Mouse (Mus musculus) forebrain, embryonic 16.5 days (tissue): Measurements from ENCODE around the gene Gpr68. TPM values are rescaled to one million over a fixed set of nuclear protein-coding genes. Genes with fewer than 3 reads are reported as not detected.
A peak's percentile ranks its signal among the peaks of the same experiment; 100 is the strongest.

Source experiments
- ATAC-seq: fragments of 200-750 bp; cut with Nextera tagmentation; 2 replicates; pipeline ENCODE4 v1.8.0; 2017; ENCODE audit warnings: mild to moderate bottlenecking, moderate library complexity
- H3K27ac ChIP-seq: fragments of 300-500 bp; sonication (generic); 2 replicates; pipeline ENCODE4 v1.5.1; 2014; ENCODE audit warnings: low read length, control low read depth
- H3K27me3 ChIP-seq: fragments of 300-500 bp; sonication (generic); replicated peaks from 2 replicates; pipeline ENCODE4 v1.6.1; 2014; ENCODE audit warnings: low read length; ENCODE audit not compliant: control insufficient read depth, insufficient read depth
- H3K36me3 ChIP-seq: fragments of 300-500 bp; sonication (generic); 2 replicates; pipeline ENCODE4 v1.6.1; 2014; ENCODE audit not compliant: control insufficient read depth, insufficient read depth
- H3K4me1 ChIP-seq: fragments of 300-500 bp; sonication (generic); replicated peaks from 2 replicates; pipeline ENCODE4 v1.6.1; 2014; ENCODE audit warnings: low read length; ENCODE audit not compliant: control insufficient read depth, insufficient read depth
- H3K4me2 ChIP-seq: fragments of 300-500 bp; sonication (generic); 2 replicates; pipeline ENCODE4 v1.6.1; 2014; ENCODE audit warnings: mild to moderate bottlenecking, low read length, control low read depth
- H3K4me3 ChIP-seq: fragments of 300-500 bp; sonication (generic); replicated peaks from 2 replicates; pipeline ENCODE4 v1.5.1; 2014; ENCODE audit warnings: mild to moderate bottlenecking, low read length, control low read depth
- H3K9ac ChIP-seq: fragments of 300-500 bp; sonication (generic); replicated peaks from 2 replicates; pipeline ENCODE4 v1.6.1; 2014; ENCODE audit warnings: low read depth, low read length, control low read depth
- H3K9me3 ChIP-seq: fragments of 300-500 bp; sonication (generic); 2 replicates; pipeline ENCODE4 v1.6.1; 2016; ENCODE audit warnings: low read length; ENCODE audit not compliant: control insufficient read depth
- WGBS: fragments of 180-500 bp; shearing (Covaris S2); extraction: QIAGEN DNeasy Blood & Tissue Kit; methylation state at CpG from one replicate; pipeline ENCODE4 v1.1.7; 2014; 5-methylcytosine and 5-hydroxymethylcytosine counted together
- polyA plus RNA-seq: library from polyadenylated mRNA; unstranded; fragments of >200 nt; fragmentation: Nextera tagmentation; extraction: Ambion mirVana; gene quantifications from 2 replicates; pipeline ENCODE4 v1.2.1, GENCODE M21; 2015

The Gpr68 gene
- polyA plus RNA-seq, 1 experiment from 2014 or later: 1.7 TPM

GRCm38 (mm10) chr12:100846566-100846965 is 61.4 kb downstream of the Gpr68 start:
- no peak overlapping the region for H3K9ac ChIP-seq
- H3K4me1 ChIP-seq: no peaks in the 10 kb centered on the region
- H3K4me3 ChIP-seq: no peak overlapping the region
- WGBS: 63% methylated on average over 1 of the region's 1 CpGs
- no peaks in the 10 kb centered on the region for H3K9me3 ChIP-seq
- no peak overlapping the region for H3K4me2 ChIP-seq
- no peak overlapping the region for H3K27ac ChIP-seq
- H3K36me3 ChIP-seq: no peaks in the 10 kb centered on the region
- H3K27me3 ChIP-seq: no peaks in the 10 kb centered on the region
- no peak for ATAC-seq

GRCm38 (mm10) chr12:100845829-100846228 is 62.2 kb downstream of the Gpr68 start:
- H3K4me1 ChIP-seq: peaks cover 4% of the 10 kb centered on the region; the same call in 1 of the 2 replicates
- H3K9ac ChIP-seq: no peak overlapping the region
- no peak overlapping the region for H3K4me2 ChIP-seq
- H3K9me3 ChIP-seq: no peaks in the 10 kb centered on the region
- 30% methylated on average over 2 of the region's 2 CpGs for WGBS
- no peaks in the 10 kb centered on the region for H3K27me3 ChIP-seq
- H3K36me3 ChIP-seq: no peaks in the 10 kb centered on the region
- no peak overlapping the region for H3K27ac ChIP-seq
- ATAC-seq: no peak
- H3K4me3 ChIP-seq: no peak overlapping the region

- H3K36me3 ChIP-seq: no peaks in the 10 kb centered on the region
- no peak overlapping the region for H3K4me3 ChIP-seq
- no peaks in the 10 kb centered on the region for H3K9me3 ChIP-seq
- no peak overlapping the region for H3K27ac ChIP-seq
- no peak for ATAC-seq
- H3K4me1 ChIP-seq: peaks cover 5% of the 10 kb centered on the region; the same call in 1 of the 2 replicates
- H3K27me3 ChIP-seq: no peaks in the 10 kb centered on the region
- H3K4me2 ChIP-seq: no peak overlapping the region
- no peak overlapping the region for H3K9ac ChIP-seq
- WGBS: 84% methylated on average over 7 of the region's 7 CpGs
These were observed 63.5 kb downstream of the Gpr68 start for GRCm38 (mm10) chr12:100844546-100844945.

- ATAC-seq: no peak
- Histone ChIP-seq H3K27ac (no peak overlapping the region), H3K4me3 (no peak overlapping the region), H3K9me3 (no peaks in the 10 kb centered on the region), H3K9ac (no peak overlapping the region), H3K36me3 (no peaks in the 10 kb centered on the region), H3K27me3 (no peaks in the 10 kb centered on the region), H3K4me1 (peaks cover 5% of the 10 kb centered on the region; the same call in 1 of the 2 replicates), H3K4me2 (no peak overlapping the region)
- 80% methylated on average over 4 of the region's 4 CpGs for WGBS
These were observed 64.8 kb downstream of the Gpr68 start for GRCm38 (mm10) chr12:100843171-100843570.

GRCm38 (mm10) chr12:100841211-100841792 is 66.7 kb downstream of the Gpr68 start:
- Histone ChIP-seq H3K9ac (no peak overlapping the region), H3K36me3 (no peaks in the 10 kb centered on the region), H3K4me1 (peaks cover 5% of the 10 kb centered on the region; the same call in 1 of the 2 replicates), H3K27me3 (no peaks in the 10 kb centered on the region), H3K4me2 (no peak overlapping the region), H3K4me3 (no peak overlapping the region), H3K27ac (no peak overlapping the region), H3K9me3 (no peaks in the 10 kb centered on the region)
- peak; percentile 75 for ATAC-seq
- 16% methylated on average over 3 of the region's 3 CpGs for WGBS

- 77% methylated on average over 6 of the region's 6 CpGs for WGBS
- no peak overlapping the region for H3K27ac ChIP-seq
- no peaks in the 10 kb centered on the region for H3K9me3 ChIP-seq
These were observed 68.1 kb downstream of the Gpr68 start for GRCm38 (mm10) chr12:100839926-100840325.

GRCm38 (mm10) chr12:100839079-100839600 is 68.9 kb downstream of the Gpr68 start:
- peaks cover 5% of the 10 kb centered on the region; the same call in 1 of the 2 replicates for H3K4me1 ChIP-seq
- H3K9me3 ChIP-seq: no peaks in the 10 kb centered on the region
- H3K27ac ChIP-seq: no peak overlapping the region
- H3K4me2 ChIP-seq: no peak overlapping the region
- H3K36me3 ChIP-seq: no peaks in the 10 kb centered on the region
- H3K4me3 ChIP-seq: no peak overlapping the region
- 0 out of 2 replicates have a peak overlapping the region, but pooled peaks have one; percentile 5 for H3K9ac ChIP-seq
- ATAC-seq: no peak
- 26% methylated on average over 8 of the region's 8 CpGs for whole genome bisulfite sequencing
- H3K27me3 ChIP-seq: no peaks in the 10 kb centered on the region

More at GRCm38 (mm10) chr12:100839926-100840325, 68.1 kb downstream of the Gpr68 start:
- Histone ChIP-seq H3K4me1 (peaks cover 5% of the 10 kb centered on the region; the same call in 1 of the 2 replicates), H3K36me3 (no peaks in the 10 kb centered on the region), H3K4me2 (no peak overlapping the region), H3K9ac (no peak overlapping the region), H3K27me3 (no peaks in the 10 kb centered on the region), H3K4me3 (no peak overlapping the region)
- ATAC-seq: no peak

GRCm38 (mm10) chr12:100837208-100837607 is 70.8 kb downstream of the Gpr68 start:
- ATAC-seq: no peak
- H3K4me2 ChIP-seq: no peak overlapping the region
- 95% methylated on average over 3 of the region's 3 CpGs for WGBS

GRCm38 (mm10) chr12:100831629-100832325 is 76.2 kb downstream of the Gpr68 start:
- no peaks in the 10 kb centered on the region for H3K4me1 ChIP-seq
- no peaks in the 10 kb centered on the region for H3K27me3 ChIP-seq
- no peak overlapping the region for H3K27ac ChIP-seq
- no peak for ATAC-seq
- H3K9me3 ChIP-seq: no peaks in the 10 kb centered on the region
- H3K36me3 ChIP-seq: no peaks in the 10 kb centered on the region
- no peak overlapping the region for H3K4me2 ChIP-seq
- WGBS: 9% methylated on average over 8 of the region's 8 CpGs
- no peak overlapping the region for H3K4me3 ChIP-seq
- no peak overlapping the region for H3K9ac ChIP-seq

More at GRCm38 (mm10) chr12:100837208-100837607, 70.8 kb downstream of the Gpr68 start:
- no peaks in the 10 kb centered on the region for H3K9me3 ChIP-seq
- H3K27ac ChIP-seq: no peak overlapping the region
- H3K4me1 ChIP-seq: peaks cover 5% of the 10 kb centered on the region; the same call in 1 of the 2 replicates
- H3K27me3 ChIP-seq: no peaks in the 10 kb centered on the region
- no peak overlapping the region for H3K9ac ChIP-seq
- H3K36me3 ChIP-seq: no peaks in the 10 kb centered on the region
- H3K4me3 ChIP-seq: no peak overlapping the region
